Mouse (Mus musculus) E14TG2a.4 (cell line): ENCODE measurements at regions not wholly inside any gene's neighbourhood (a gene's known extent, or its start where the extent isn't known, plus 50 kb on each side); places are given as distances from the start of the nearest gene placed in this dataset.

Experiments used
- H3K27me3 ChIP-seq: 2 replicates; pipeline ENCODE4 v1.6.1; 2014; ENCODE audit warnings: low read length, control low read depth; ENCODE audit not compliant: insufficient read depth
- H3K36me3 ChIP-seq: 2 replicates; pipeline ENCODE4 v1.6.1; 2014; ENCODE audit warnings: low read length, control low read depth; ENCODE audit not compliant: insufficient read depth
- H3K4me1 ChIP-seq: replicated peaks from 2 replicates; pipeline ENCODE4 v1.6.1; 2014; ENCODE audit warnings: low read depth, low read length, control low read depth
- H3K4me3 ChIP-seq: replicated peaks from 2 replicates; pipeline ENCODE4 v1.5.1; 2014; ENCODE audit warnings: mild to moderate bottlenecking, low read length
- H3K9me3 ChIP-seq: 2 replicates; pipeline ENCODE4 v1.6.1; 2014; ENCODE audit warnings: low read length, control low read depth
- CTCF ChIP-seq: conservative IDR thresholded peaks from 2 replicates; pipeline ENCODE4 v1.5.1; 2014; ENCODE audit warnings: low read length
- NANOG ChIP-seq: IDR thresholded peaks from 2 replicates; pipeline ENCODE4 v1.6.1; 2014; ENCODE audit warnings: borderline replicate concordance, low read length, mixed read lengths
- POU5F1 ChIP-seq: IDR thresholded peaks from 2 replicates; pipeline ENCODE4 v1.6.1; 2014; ENCODE audit warnings: low read length, borderline replicate concordance

- TF ChIP-seq POU5F1, result no peak
- peak; percentile 5; the same call in 1 of the 2 replicates for TF ChIP-seq CTCF
- no peaks in the 10 kb centered on the region for H3K4me1 ChIP-seq
- H3K9me3 ChIP-seq, result 0 out of 2 replicates have a peak, but pooled peaks cover 3% of the 10 kb centered on the region
- H3K36me3 ChIP-seq, result no peaks in the 10 kb centered on the region
- H3K27me3 ChIP-seq, result no peaks in the 10 kb centered on the region
- no peak overlapping the region for H3K4me3 ChIP-seq
These were observed 662.0 kb downstream of the Stpg2 start for GRCm38 (mm10) chr3:139867499-139867898.

DNA sequence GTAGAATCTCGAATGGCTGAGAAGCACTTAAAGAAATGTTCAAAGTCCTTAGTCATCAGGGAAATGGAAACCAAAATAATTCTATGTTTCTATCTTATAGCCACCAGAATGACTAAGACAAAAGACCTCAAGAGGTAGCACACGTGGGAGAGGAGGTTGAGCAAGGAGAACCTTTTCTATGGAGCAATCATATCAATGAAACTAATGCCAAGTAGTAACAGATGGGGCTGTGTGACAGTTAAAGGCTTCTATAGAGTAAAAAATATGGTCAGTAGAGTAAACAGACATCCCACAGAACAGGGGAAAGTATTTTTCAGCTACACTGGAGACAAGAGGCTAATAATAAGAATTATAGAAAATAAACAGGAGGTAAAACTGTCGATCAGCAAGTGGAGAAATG lies 664.3 kb downstream of the Stpg2 start:
- no peak overlapping the region for H3K4me3 ChIP-seq
- H3K9me3 ChIP-seq, result 0 out of 2 replicates have a peak, but pooled peaks cover 3% of the 10 kb centered on the region
- TF ChIP-seq CTCF (no peak), NANOG (no peak), POU5F1 (no peak)
- H3K27me3 ChIP-seq, result no peaks in the 10 kb centered on the region
- H3K36me3 ChIP-seq, result no peaks in the 10 kb centered on the region
- no peaks in the 10 kb centered on the region for H3K4me1 ChIP-seq

DNA sequence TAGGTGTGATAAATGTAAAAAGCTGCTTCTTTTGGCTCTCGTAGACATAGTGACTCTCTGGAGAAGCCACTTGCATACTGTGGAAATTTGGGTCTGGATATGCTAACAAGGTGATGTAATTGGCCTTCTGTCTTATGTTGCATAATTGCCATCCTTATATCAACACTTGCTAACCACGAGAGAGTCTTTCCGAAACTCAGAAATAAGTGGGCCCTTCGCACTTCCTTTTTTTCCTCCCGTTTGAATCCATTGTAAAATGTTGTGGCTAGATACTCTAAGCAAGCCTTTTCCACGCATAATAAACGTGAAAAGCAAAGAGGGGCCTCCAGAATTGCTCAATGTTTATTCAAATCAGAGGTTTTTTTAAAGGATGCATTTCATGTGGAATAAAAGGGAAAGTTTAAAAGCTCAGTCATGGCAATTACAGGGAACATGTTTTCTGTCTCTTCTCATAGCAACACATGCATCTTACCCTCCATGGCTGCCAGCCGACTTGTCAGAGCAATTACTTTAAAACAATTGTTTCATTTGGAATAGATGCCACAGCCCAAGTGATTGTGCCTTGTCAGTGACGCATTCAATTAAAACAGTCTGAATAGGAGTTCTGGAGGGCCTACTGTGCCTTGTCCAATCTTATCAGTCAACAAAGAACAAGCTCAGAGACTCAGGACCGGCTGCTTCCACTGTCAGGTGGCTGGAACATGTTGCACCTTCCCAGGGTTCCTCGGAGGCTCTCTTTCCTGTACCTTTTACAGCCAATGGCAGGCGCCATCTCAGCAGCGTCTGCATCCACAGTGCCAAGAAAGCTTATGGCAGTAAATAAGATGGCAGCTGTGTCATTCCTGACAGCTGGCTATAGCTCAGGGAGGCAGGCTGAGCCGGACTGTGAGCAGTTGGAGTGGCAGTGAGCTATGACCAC lies 680.7 kb downstream of the Stpg2 start:
- no peaks in the 10 kb centered on the region for H3K4me1 ChIP-seq
- TF ChIP-seq NANOG, result no peak
- TF ChIP-seq POU5F1, result no peak
- TF ChIP-seq CTCF, result no peak
- no peaks in the 10 kb centered on the region for H3K27me3 ChIP-seq
- H3K36me3 ChIP-seq, result no peaks in the 10 kb centered on the region
- H3K9me3 ChIP-seq, result no peaks in the 10 kb centered on the region
- no peak overlapping the region for H3K4me3 ChIP-seq

- H3K27me3 ChIP-seq, result no peaks in the 10 kb centered on the region
- no peaks in the 10 kb centered on the region for H3K4me1 ChIP-seq
- no peak overlapping the region for H3K4me3 ChIP-seq
- H3K9me3 ChIP-seq, result no peaks in the 10 kb centered on the region
- H3K36me3 ChIP-seq, result no peaks in the 10 kb centered on the region
- TF ChIP-seq NANOG, result no peak
- TF ChIP-seq POU5F1, result no peak
- TF ChIP-seq CTCF, result no peak
These were observed 681.8 kb downstream of the Stpg2 start for GRCm38 (mm10) chr3:139887265-139887664.

- H3K4me1 ChIP-seq, result no peaks in the 10 kb centered on the region
- H3K9me3 ChIP-seq, result no peaks in the 10 kb centered on the region
- H3K36me3 ChIP-seq, result no peaks in the 10 kb centered on the region
- no peak for TF ChIP-seq NANOG
- no peak for TF ChIP-seq CTCF
- no peak for TF ChIP-seq POU5F1
- H3K4me3 ChIP-seq, result no peak overlapping the region
- no peaks in the 10 kb centered on the region for H3K27me3 ChIP-seq
These were observed 683.0 kb downstream of the Stpg2 start for GRCm38 (mm10) chr3:139888537-139888936.

- Histone ChIP-seq H3K36me3 (no peaks in the 10 kb centered on the region), H3K4me3 (no peak overlapping the region), H3K4me1 (no peaks in the 10 kb centered on the region), H3K27me3 (no peaks in the 10 kb centered on the region), H3K9me3 (no peaks in the 10 kb centered on the region)
- TF ChIP-seq NANOG, result no peak
- no peak for TF ChIP-seq CTCF
- TF ChIP-seq POU5F1, result no peak
These were observed 684.7 kb downstream of the Stpg2 start for GRCm38 (mm10) chr3:139890186-139890585.

DNA sequence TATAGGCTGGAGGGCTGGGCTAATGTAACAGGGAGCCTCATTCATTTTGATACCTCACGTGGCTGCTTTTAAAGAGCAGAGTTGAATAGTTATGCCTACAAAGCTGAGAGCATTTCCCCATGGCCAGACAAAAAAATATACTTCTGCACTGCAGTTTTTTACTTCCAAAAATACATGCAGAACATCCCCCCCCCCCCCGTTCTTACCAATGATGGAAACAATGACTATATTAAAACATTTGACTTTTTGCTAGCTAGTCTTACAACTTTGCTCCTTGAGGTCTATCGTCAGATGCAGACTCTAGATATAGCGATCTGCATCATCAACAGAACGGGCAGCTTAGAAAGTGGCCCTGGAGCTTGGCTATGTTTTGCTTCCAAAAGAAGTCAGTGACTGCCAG lies 692.4 kb downstream of the Stpg2 start:
- H3K4me3 ChIP-seq, result no peak overlapping the region
- H3K9me3 ChIP-seq, result peaks cover 8% of the 10 kb centered on the region
- no peaks in the 10 kb centered on the region for H3K36me3 ChIP-seq
- H3K4me1 ChIP-seq, result no peaks in the 10 kb centered on the region
- TF ChIP-seq NANOG, result no peak
- no peak for TF ChIP-seq POU5F1
- H3K27me3 ChIP-seq, result no peaks in the 10 kb centered on the region

- TF ChIP-seq CTCF, result no peak
- no peak for TF ChIP-seq POU5F1
- no peak for TF ChIP-seq NANOG
- H3K9me3 ChIP-seq, result peaks cover 18% of the 10 kb centered on the region
These were observed 693.7 kb downstream of the Stpg2 start for GRCm38 (mm10) chr3:139899213-139899612.

GRCm38 (mm10) chr3:139913639-139914330 lies 708.3 kb downstream of the Stpg2 start:
- Histone ChIP-seq H3K4me3 (no peak overlapping the region), H3K4me1 (no peaks in the 10 kb centered on the region), H3K36me3 (no peaks in the 10 kb centered on the region), H3K27me3 (no peaks in the 10 kb centered on the region), H3K9me3 (no peaks in the 10 kb centered on the region)
- TF ChIP-seq NANOG (no peak), POU5F1 (no peak), CTCF (no peak)

More at GRCm38 (mm10) chr3:139899213-139899612, 693.7 kb downstream of the Stpg2 start:
- Histone ChIP-seq H3K36me3 (no peaks in the 10 kb centered on the region), H3K4me1 (no peaks in the 10 kb centered on the region), H3K4me3 (no peak overlapping the region), H3K27me3 (no peaks in the 10 kb centered on the region)
